Mouse (Mus musculus): ENCODE data around the gene Rapgefl1.

GRCm38 (mm10) chr11:98808417-98808816 is 28.2 kb upstream of the Rapgefl1 start:
- TF ChIP-seq GATA1 (IDR thresholded peaks at IDR 0.05; ENCODE audit: borderline replicate concordance, low read length) (no peak), FLI1 (IDR thresholded peaks at IDR 0.05; ENCODE audit: low read length) (no peak)

Data from megakaryocyte, embryonic 14.5 days (primary cell).